Mouse (Mus musculus): ENCODE data around the gene Brd4.
"Not testable (repeated sequence)": the region's sequence is repeated elsewhere in the genome, so short reads cannot be mapped to it uniquely, and the experiment has no call there.

The Brd4 gene

GRCm38 (mm10) chr17:32240881-32241531 lies 43.5 kb downstream of the Brd4 start:
- DNase-seq (ENCODE audit: inconsistent age in 2 of 2, low spot score in 1 of 2), result no peak

- DNase-seq (ENCODE audit: inconsistent age in 2 of 2, low spot score in 1 of 2), result no peak
Observed at GRCm38 (mm10) chr17:32238589-32238988, 45.9 kb downstream of the Brd4 start.

DNA sequence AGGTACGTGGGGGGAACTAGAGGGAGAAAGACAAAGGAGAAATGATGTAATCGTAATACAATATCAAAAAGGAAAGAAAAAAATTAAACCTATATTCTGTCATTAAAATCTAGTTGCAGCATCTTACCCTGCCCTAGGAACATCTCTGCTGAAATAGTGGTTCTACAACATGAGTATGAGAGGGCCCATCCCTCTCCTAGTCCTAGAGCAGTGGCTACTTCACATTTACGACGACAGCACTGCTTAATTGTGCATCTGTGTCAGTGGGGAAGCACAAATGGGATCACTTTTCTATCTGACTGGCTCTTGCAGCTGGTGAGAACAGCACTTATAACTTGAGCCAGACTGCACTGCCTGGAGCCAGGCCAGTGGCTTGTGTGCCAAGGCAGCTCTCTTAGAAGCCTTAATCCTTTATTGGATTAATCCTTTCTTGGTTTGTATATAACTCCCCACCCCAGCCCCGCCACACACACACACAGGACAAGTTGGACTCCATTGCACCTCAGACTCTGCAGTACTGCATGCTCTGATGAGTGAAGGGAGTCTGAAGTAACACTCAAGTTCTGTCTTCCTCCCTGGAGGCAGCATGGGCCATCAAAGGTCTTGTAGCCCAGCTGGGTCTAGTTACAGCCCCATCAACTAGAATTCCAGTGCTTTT lies 48.9 kb downstream of the Brd4 start:
- DNase-seq (ENCODE audit: inconsistent age in 2 of 2, low spot score in 1 of 2), result peak in 1 of 2 experiments; percentile 55

GRCm38 (mm10) chr17:32233174-32233573 lies 51.3 kb downstream of the Brd4 start:
- DNase-seq (ENCODE audit: inconsistent age in 2 of 2, low spot score in 1 of 2), result no peak

DNA sequence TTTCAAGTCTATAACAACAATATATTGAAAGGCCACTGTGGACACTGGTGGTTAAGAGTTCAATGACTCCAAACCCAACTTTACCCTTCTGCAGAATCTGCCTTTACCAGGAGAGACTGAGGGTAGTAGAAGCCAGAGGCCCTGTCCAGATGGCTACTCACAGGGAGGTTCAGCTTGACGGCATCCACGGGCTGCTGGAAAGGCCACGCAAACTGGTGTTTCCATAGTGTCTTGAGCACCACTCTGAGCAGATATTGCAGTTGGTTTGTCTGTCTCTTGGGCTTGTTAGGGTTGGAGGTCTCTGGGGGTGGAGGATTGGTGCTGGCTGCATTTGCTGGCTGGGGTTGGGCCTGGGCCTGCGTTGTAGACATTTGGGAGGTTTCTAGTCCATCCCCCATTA lies 55.3 kb downstream of the Brd4 start:
- no peak for DNase-seq (ENCODE audit: inconsistent age in 2 of 2, low spot score in 1 of 2)

GRCm38 (mm10) chr17:32220873-32221272 lies 63.6 kb downstream of the Brd4 start:
- peak in 1 of 2 experiments; percentile 48 for DNase-seq (ENCODE audit: inconsistent age in 2 of 2, low spot score in 1 of 2)

- DNase-seq (ENCODE audit: inconsistent age in 2 of 2, low spot score in 1 of 2), result not testable (repeated sequence)
Observed at GRCm38 (mm10) chr17:32215587-32215986, 68.9 kb downstream of the Brd4 start.

DNA sequence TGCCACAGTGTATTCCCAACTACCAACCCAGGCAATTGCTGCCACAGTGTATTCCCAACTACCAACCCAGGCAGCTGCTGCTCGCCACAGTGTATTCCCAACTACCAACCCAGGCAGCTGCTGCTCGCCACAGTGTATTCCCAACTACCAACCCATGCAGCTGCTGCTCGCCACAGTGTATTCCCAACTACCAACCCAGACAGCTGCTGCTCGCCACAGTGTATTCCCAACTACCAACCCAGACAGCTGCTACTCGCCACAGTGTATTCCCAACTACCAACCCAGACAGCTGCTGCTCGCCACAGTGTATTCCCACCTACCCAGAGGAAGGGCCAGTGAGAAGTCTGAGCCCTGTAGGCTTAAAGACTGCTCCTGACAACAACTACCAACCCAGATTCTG lies 73.0 kb downstream of the Brd4 start:
- not testable (repeated sequence) for DNase-seq (ENCODE audit: inconsistent age in 2 of 2, low spot score in 1 of 2)

GRCm38 (mm10) chr17:32209752-32210151 lies 74.8 kb downstream of the Brd4 start:
- DNase-seq (ENCODE audit: inconsistent age in 2 of 2, low spot score in 1 of 2), result peak; percentile 51 to 81

DNA sequence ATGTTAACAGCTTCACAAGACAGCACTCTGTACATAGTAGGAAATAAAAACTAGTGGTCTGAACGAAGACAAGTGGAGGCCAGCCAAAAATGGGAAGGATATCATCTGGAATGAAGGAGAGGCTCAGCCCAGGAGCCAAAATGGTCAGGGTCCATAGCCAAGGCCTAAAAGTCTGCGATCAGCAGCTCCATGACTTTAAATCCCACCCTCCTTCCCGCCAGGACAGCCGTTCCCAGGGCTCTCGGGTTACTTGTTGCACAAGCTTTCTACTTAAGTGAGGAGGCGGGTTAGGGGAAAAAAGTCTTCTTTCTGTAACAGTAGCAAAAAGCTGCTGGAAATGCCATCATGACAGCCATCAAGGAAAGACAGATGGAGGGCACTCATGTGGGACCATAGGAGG lies 75.4 kb downstream of the Brd4 start:
- DNase-seq (ENCODE audit: inconsistent age in 2 of 2, low spot score in 1 of 2), result no peak

GRCm38 (mm10) chr17:32207586-32208245 lies 76.8 kb downstream of the Brd4 start:
- no peak for DNase-seq (ENCODE audit: inconsistent age in 2 of 2, low spot score in 1 of 2)

DNA sequence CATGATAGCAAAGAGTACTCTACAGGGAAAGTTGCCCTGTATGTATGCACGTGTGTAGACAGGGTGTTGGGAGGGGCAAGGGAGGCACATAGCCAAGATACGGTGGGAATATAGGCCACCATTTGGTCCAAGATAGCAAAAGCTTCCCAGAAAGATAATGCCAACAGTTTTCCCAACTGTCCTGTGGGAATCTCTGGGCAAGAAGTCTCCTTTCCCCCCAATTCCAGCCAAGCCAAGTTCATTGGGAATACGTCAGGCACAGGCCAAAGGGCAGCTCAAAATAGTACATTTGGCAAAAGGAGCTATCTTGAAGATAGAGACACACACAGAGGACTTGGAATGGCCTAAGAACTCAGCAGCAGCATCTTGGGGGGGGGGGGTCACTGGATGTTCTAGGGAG lies 79.2 kb downstream of the Brd4 start:
- DNase-seq (ENCODE audit: inconsistent age in 2 of 2, low spot score in 1 of 2), result no peak

DNA sequence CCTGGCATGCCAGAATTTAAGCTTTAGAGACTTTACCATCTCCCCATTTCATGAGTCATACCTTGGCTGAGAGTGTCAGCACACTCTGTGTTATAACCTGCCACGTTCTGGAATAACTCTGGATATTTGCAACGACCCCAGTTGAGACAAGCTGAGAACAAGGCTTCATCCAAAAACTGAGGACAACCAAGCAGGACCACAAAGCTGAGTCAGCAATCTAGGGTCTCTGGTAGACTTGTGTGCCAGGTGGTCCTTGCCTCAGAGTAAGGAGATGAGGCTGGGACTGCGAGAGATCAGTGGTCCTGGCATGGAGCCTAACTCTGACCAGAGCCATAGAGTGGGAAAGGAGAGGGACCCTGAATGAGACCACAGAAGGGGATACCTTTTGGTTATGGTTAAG lies 81.5 kb downstream of the Brd4 start:
- DNase-seq (ENCODE audit: inconsistent age in 2 of 2, low spot score in 1 of 2), result no peak

DNA sequence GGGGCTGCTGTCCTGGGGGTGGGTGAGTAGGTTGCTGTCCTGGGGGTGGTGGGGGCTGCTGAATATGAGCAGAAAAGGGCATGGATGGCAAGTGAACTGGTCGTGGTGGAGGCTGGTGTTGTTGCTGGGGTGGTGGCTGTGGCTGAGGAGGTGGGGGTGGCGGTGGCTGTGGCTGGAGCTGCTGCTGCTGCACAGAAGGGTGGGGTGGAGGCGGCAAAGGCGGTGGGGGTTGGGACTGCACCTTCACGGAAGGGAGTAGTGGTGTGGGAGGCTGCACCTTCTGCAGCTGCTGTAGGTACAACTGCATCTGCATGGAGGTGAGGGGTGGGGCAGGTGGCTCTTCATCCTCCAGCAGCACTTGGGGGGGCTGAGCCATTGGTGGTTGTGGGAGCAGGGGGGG lies 83.4 kb downstream of the Brd4 start:
- DNase-seq (ENCODE audit: inconsistent age in 2 of 2, low spot score in 1 of 2), result no peak

- peak in 1 of 2 experiments; percentile 68 for DNase-seq (ENCODE audit: inconsistent age in 2 of 2, low spot score in 1 of 2)
Observed at GRCm38 (mm10) chr17:32199796-32200195, 84.7 kb downstream of the Brd4 start.

GRCm38 (mm10) chr17:32197156-32197555 lies 87.4 kb downstream of the Brd4 start:
- peak in 1 of 2 experiments; percentile 34 for DNase-seq (ENCODE audit: inconsistent age in 2 of 2, low spot score in 1 of 2)

GRCm38 (mm10) chr17:32195725-32196124 lies 88.8 kb downstream of the Brd4 start:
- peak in 1 of 2 experiments; percentile 22 for DNase-seq (ENCODE audit: inconsistent age in 2 of 2, low spot score in 1 of 2)

DNA sequence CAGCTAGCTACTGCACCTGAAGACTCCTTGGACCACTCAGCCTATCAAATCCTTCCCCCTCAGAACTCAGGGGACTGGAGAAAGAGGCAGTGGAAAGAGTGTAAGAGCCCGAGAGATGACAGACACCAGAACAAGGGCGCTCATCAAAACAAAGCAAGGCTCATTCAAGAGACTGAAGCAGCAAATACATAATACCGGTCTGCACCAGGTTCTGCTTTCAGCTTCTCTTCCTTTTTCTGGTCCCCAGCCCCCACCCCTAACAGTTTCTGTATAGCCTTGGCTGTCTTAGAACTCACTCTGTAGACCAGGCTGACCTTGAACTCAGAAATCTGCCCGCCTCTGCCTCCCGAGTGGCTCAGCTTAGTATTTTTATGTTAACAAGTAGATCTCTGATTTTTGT lies 91.5 kb downstream of the Brd4 start:
- no peak for DNase-seq (ENCODE audit: inconsistent age in 2 of 2, low spot score in 1 of 2)

DNA sequence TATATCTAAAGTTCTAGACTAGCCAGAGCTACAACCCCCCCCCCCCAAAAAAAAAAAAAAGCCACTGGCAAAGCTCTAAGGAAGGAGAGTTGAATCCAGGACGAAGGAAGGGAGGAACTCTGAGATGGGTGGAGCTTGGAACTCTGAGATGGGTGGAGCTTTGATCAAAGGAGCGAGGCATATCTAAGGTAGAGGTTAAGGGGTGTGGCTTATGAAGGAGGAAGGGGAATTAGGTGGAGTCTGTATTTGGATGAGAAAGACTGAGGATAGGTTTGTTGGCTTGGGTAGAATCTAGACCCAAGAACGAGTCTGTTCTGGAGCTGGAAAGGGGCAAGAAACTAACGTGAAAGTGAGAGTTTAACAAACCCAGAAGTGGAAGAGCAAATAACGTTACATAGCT lies 94.7 kb downstream of the Brd4 start:
- DNase-seq (ENCODE audit: inconsistent age in 2 of 2, low spot score in 1 of 2), result peak in 1 of 2 experiments; percentile 51

GRCm38 (mm10) chr17:32188863-32189636 lies 95.5 kb downstream of the Brd4 start, which contains the start of gene Ephx3:
Ephx3 (minus strand) TSS chr17:32189549.
- DNase-seq (ENCODE audit: inconsistent age in 2 of 2, low spot score in 1 of 2), result peak in 1 of 2 experiments; percentile 43

- DNase-seq (ENCODE audit: inconsistent age in 2 of 2, low spot score in 1 of 2), result no peak
Observed at GRCm38 (mm10) chr17:32183017-32183416, 101.5 kb downstream of the Brd4 start.
